Mouse (Mus musculus) large intestine, adult 2 months (tissue): ENCODE data around the gene Ftl1. TPM values are rescaled to one million over a fixed set of nuclear protein-coding genes. Genes with fewer than 3 reads are reported as not detected.
"Not testable (repeated sequence)": the region's sequence is repeated elsewhere in the genome, so short reads cannot be mapped to it uniquely, and the experiment has no call there.

Experiments
- DNase-seq: peaks from one replicate; pipeline ENCODE4 v3.0.0-alpha.2; 2012; ENCODE audit warnings: low read depth, low spot score
- WGBS: fragments of 180-500 bp; shearing (Covaris S2); methylation state at CpG from one replicate; pipeline ENCODE4 v1.1.7; 2018; 5-methylcytosine and 5-hydroxymethylcytosine counted together
- polyA plus RNA-seq: library from polyadenylated mRNA; depleted of rRNA; stranded (reverse); fragments of >200 nt; gene quantifications from 2 replicates; pipeline ENCODE4 v1.2.3, GENCODE M21; 2012; rRNA removed

Gene Ftl1
- polyA plus RNA-seq = 1,842 and 2,045 TPM in 2 replicates

DNA sequence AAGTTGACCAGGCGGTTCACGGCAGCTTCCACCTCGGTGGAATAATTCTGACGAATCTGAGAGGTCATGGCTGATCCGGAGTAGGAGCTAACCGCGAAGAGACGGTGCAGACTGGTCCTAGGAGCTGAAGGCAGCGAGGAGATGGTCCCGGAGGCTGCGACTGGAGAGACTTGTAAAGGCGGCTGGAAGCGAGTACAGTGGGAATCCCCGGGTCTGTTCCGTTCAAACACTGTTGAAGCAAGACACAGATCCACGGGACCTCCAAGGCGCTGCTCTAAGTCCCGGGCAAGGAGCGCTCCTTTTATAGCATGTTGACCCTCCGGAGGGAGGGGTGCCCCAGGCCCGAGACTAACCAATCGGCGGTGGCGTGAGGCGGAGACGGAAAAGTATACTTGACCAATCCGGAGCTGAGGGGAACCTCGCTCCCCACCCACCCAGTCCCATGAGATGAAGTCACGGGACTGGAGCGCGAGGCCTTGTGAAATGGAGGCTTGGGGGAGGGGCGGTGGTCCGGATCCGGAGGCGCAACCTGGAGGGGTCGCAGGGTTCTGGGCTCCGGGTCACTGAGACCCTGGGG, at the start of gene Ftl1:
Ftl1 (minus strand) TSS at position 321 of the 577 bp plus-strand sequence.
- under 1% methylated on average over 36 of the region's 37 CpGs for WGBS
- DNase-seq = not testable (repeated sequence)

DNA sequence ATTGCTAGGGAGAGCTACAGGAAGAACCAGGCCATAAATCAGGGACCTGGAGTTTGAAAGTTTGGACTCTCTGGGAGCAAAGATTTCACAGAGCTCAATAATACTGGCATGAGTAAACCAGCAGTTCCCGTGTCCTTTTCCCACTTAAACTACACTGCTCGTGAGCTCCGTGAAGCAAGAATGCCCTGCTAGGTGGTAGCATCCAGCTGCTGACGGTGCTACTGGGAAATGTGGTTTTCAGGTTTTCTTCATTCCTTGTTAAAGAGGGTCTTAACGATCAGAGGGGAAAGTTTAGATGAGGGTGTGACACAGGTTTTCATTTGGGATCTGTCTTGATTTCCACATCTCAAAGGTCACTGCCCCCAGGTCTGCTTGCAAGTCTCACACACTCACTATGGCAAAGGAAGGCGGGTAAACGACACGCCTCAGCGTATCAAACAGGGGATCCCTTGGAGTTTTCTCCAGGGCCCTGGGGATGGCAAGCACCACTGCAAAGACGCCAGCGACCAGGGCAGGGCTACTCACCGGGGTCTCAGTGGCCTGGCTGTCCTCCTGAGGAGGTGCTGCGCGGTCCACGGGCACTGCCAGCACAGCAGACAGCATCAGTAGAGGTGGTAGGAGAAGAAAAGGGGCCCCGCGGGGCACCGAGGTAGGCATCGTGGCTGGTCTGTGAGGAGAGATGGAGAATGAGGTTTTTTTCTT, 49.6 kb upstream of the Ftl1 start:
- 7% methylated on average over 19 of the region's 19 CpGs for WGBS
- no peak for DNase-seq

DNA sequence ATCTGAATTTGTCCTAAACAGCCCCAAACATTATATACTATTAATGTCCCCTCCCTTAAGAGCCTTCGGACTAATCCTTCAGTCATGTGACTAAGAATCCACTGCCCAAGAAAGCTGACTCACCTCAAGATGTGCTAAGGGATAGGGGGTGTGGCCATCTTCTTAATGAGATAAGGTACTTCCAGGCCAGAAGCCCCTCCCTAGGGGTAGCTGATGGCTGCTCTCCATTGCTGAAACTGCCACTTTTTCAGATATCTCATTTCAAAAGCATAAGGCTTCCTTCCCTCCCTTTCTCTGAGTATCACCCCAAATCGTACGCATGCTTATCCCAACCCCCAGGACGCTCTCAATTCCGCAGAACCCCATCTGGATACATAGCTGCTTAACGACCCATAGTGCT, 48.9 kb upstream of the Ftl1 start:
- WGBS = 42% methylated on average over 6 of the region's 6 CpGs
- no peak for DNase-seq

DNA sequence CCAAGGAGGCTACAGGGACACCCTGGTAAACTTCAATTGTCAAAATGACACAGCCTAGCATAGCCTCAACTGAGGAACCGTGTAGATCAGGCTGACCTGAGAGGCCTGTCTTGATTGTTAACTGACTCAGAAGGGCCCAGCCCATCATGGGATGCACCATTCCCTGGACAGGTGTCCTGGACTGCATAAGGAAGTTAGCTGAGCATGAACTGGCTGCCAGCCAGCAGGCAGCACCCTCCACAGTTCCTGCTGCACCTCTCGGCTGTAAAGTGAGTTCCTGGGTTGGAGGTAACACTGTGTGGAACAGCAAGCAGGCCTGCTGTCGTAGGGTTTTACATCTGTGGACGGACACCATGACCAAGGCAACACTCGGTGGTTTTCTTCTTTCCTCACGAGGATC, 47.9 kb upstream of the Ftl1 start:
- peak; percentile 88 for DNase-seq
- 22% methylated on average over 6 of the region's 6 CpGs for WGBS

DNA sequence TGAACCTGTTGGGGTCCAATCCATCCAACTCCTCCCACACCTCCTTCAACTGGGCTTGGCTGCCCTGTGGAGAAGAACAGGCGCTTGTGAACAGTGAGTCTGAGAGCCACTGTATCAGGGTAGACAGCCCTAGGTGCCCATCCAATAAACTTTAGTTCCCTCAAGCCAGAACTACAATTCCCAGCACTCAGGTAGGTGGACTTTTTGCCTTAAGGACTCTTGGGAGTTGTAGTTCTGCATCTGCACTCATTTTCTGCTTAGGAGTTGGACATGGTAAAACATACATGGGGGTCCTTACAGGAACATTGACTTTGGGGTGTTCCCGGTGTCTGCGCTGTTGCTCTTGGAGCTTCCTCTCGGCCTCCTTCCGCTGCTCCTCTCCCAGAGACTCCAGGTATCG, 38.7 kb upstream of the Ftl1 start:
- WGBS = 95% methylated on average over 6 of the region's 6 CpGs
- DNase-seq = no peak

DNA sequence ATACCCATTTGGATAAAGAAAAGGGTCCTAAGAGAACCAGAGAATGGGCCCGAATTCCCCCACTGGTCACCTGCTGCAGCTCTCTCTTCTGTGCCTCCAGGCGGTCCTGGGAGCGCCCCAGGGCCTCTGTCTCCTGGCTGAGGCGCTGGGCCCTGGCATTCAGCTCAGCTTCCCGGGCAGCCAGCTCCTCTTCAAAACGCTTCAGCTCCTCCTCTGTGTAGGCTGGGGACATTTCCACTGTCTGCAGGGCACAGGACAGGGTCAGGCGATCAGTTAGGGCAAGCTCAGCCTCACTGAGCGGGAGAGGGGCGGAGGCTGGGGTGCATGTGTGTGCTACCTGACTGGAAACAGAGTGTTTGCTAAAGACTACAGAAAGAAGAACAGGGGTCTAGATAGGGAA, 34.9 kb upstream of the Ftl1 start:
- no peak for DNase-seq
- 91% methylated on average over 9 of the region's 9 CpGs for WGBS

DNA sequence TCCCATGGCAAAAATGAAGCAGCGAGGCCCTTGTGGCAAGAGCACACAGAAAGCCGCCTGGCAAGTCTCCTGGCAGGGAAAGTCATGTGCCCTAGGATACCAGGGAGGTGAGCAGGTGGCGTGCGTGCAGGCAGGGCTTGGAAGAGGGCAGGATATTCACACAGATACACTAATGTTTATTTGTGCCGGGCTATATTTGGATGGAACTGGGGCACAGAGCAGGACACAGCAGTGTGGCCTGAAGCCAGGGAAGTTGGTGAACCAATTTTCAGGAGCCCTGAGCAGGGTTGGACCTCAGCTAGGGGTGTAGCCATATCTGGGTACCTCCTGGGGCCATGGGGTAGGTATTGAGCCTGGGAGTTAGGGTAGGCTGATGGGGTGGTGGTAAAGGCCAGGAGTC, 33.3 kb upstream of the Ftl1 start:
- DNase-seq = no peak
- WGBS = 65% methylated on average over 5 of the region's 5 CpGs

DNA sequence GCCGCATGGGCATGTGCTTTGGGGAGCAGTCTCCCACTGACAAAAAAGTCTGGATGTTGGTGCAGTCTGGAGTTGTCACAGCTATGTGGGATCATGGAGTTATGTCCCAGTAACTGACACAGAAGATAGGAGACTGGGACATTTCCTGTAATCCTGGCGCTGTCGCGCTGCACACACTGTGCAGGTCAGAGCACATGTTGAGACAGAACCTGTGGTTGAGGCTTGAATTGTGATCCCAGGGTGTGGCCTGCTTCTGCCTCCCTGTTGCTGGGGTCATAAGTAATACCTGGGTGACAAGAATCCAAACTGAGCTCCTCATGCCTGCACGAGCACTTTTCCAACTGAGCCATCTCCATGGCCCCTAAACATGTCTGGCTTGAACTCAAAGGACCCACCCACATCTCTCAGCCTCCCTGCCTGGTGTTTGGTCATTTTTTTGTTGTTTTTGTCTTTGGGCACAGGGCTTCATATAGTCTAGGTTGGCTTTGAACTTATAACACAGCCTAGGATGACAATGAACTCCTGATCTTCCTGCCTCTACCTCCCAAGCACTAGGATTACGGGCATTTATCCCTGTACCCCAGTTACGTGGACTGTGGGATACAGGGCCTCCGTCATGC, 32.7 kb upstream of the Ftl1 start:
- DNase-seq = no peak
- WGBS = 93% methylated on average over 8 of the region's 8 CpGs

DNA sequence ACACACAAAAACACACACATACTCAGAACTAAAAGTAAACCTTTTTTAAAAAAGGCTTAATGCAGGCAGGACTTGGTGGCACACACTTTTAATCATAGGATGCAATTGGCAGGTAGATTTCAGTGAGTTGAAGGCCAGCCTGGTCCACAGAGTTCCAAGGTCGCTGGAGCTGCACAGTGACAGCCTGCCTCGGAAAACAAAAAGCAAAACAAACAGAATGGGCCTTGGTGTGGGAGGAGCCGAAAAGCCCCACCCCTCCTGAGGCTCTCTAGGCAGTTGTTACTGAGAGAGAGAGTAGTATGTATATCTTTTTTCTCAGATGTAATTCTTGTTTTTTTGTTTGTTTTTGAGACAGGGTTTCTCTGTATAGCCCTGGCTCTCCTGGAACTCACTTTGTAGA, 31.6 kb upstream of the Ftl1 start:
- WGBS = 7% methylated on average over 3 of the region's 3 CpGs
- DNase-seq = no peak

DNA sequence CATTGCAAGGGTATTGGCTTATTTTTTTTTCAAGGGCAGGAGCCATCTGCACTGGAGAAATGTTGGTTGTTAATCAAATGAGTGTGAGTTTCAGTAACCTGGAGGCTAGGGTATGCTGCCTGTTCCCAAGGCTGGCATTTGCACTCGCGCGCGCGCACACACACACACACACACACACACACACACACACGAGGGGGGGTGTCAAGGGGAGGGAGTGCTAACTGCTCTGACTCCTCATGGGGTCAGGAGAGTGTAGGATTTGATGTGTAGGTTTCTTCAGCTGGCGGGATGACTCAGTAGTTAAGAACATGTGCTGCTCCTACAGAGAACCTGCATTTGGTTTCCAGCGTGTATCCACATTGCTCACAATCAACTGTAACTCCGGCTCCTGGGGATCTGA, 31.1 kb upstream of the Ftl1 start:
- WGBS = 35% methylated on average over 9 of the region's 9 CpGs
- no peak for DNase-seq

DNA sequence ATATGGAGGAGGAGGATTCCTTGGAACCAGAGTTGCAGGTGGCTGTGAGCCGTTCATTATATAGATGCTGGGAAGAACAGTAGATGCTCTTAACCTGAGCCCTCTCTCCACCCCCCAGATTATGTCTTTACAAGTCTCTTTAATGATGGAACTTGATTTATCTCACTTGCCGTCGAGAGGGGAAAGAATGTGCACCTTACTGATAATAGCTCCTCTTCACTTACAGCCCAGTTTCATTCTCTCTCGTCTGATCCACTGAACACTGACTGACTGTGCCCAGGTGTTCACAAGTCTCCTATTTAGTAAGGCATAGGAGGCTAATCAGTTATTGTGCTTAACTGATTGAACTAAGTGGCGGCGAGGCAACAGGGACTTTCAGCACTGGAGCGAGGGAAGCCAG, 29.9 kb upstream of the Ftl1 start:
- 90% methylated on average over 7 of the region's 7 CpGs for WGBS

DNA sequence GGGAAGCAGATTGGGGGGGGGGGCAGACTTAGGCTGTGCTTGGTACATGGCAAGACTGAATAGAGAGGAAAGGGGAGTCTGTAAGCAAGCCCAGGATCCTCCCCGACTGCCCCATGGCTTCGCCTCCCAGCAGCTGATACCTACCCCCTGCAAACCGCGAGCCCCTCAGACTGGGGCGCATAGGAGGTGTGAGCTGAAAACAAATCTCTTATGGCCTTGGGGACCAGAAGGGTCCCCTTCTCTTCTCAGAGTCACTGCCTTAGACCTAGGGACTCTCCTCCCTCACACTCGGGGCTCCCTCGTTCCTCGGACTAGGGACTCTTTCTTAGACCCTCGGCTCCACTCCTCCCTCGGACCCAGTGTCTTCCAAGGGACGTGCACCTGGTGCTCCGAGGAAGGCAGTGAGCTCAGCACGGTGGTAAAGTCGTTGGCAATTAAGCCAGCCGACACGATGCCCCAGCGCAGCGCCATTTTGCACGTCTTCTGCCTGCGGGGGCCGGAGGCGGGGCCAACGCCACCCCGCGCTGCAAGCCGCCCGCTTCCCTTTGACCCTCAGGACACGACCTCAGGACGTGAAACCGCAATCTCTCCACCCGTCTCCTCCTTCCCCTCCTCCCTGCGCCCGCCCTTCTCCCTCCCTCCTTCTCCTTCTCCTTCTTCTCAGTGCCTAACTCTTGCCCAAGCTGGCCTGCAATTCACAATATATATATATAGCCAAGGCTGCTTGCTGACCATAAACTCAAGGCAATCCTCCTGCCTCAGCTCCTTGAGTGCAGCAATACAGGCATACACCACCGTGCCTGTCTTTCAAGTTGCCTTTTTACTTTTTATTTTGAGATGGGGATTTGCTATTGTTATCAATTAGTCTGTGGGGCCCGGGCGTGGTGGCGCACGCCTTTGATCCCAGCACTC, 28.9 kb upstream of the Ftl1 start, which contains the start of gene Dhdh:
Dhdh (minus strand) TSS at position 513 of the 912 bp plus-strand sequence.
- no peak for DNase-seq

More for the DNA sequence above, 29.9 kb upstream of the Ftl1 start:
- DNase-seq = no peak

DNA sequence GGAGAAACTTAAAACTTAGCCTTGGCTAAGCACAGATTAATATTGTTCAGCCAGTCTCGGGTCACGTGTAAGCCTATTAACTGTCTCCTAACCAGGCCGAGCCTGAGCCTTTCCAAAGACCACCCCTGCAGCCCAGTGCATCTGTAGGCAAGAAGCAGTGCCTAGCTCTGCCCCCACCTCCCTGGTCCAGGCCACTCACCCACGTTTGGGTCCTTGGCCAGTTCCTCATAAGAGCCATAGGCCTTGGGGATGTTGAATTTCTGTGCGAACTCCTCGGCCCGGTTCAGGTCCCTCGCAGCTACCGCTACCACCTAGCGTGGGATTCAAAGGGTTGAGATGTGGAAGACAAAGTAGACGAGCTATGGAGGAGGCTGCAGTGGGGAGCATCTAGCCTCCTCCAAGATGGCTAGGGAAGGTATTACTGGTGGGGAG, 28.2 kb upstream of the Ftl1 start:
- WGBS = 79% methylated on average over 11 of the region's 11 CpGs
- no peak for DNase-seq

More for the DNA sequence above, 28.9 kb upstream of the Ftl1 start, which contains the start of gene Dhdh:
- 19% methylated on average over 38 of the region's 38 CpGs for WGBS

DNA sequence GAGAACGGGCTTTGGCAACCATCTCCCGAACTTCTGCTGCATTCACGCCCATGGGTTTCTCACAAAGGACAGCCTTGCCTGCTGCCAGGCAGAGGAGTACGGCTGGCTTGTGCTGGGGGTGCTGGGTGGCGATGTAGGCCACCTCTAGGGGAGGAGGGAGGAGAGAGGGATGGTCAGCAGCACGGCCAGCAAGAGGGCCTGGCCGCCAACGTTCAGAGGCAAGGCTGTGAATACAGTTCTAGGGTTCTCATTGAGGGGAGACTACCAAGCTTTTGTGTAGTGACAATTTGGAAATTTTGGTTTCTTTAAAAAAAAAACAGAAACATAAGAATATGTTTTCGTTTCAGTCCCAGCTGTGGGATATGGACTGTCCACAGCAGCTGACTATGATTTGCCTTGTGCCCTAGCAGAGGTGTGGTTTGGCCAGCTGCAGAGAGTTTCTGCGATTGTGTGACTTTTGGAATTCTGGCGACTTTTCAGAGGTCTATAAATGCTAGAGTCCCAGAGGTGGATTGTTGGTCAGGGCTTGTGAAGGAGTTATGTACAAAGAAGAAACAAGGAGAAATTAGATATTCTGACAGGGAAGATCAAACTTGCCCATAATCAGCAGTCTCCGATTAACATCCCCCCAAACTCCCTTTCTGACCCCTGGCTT, 27.2 kb upstream of the Ftl1 start, which contains the start of gene Gm45808:
Gm45808 (minus strand) TSS at position 51 of the 655 bp plus-strand sequence.
- no peak for DNase-seq
- WGBS = 75% methylated on average over 12 of the region's 12 CpGs

DNA sequence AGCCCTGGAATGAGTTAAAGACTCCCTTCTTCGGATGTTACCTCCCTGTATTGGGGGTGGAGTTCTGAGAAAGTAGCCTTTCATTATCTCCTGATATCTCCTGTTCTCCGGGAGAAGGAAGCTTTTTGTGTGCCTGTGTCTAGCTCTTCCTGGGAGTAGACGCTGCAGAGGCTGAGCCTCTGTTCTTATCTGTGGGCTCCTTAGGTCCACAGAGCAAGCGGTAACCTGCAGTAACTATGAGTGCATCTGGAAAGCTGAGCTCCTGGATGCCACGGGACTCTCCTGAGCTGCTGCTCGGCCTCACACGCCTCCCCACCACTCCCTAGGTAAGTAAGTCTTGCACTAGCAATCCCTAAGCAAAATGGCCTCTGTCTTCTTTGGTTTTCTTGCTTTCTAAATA, 26.5 kb upstream of the Ftl1 start:
- 71% methylated on average over 7 of the region's 7 CpGs for WGBS

DNA sequence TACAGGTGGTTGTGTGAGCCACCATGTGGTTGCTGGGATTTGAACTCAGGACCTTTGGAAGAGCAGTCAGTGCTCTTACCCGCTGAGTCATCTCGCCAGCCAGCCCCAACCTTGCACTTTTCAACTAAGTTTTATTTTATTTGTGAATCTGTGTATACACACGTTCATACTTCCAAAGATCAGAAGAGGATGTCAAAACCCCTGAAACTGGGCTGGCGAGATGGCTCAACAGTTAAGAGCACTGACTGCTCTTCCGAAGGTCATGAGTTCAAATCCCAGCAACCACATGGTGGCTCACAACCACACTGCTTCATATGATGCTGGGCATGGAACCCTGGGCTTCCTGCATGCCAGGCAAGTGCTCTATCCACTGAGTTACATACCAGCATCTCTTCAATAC, 25.3 kb upstream of the Ftl1 start:
- not testable (repeated sequence) for DNase-seq
- WGBS = 89% methylated on average over 5 of the region's 5 CpGs

More for the DNA sequence above, 26.5 kb upstream of the Ftl1 start:
- DNase-seq = no peak

DNA sequence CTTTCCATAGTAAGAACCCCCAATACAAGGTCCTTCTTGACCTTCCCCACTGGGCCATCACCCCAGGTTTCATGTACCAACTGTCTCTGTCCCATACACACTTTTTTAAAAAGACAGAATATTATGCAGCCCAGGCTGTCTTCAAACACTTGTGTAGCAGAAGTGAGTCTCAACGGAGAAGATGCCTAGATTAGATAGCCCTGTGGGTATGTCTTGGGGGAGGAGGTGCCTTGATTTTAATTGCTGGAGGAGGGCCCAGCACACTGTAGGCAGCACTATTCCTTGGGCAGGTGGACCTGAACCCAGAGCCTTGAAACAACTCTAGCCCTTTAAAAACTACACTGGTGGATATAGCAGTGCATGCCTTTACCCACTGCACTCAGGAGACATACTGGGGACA, 22.5 kb upstream of the Ftl1 start:
- no peak for DNase-seq
- 90% methylated on average over 1 of the region's 1 CpGs for WGBS

DNA sequence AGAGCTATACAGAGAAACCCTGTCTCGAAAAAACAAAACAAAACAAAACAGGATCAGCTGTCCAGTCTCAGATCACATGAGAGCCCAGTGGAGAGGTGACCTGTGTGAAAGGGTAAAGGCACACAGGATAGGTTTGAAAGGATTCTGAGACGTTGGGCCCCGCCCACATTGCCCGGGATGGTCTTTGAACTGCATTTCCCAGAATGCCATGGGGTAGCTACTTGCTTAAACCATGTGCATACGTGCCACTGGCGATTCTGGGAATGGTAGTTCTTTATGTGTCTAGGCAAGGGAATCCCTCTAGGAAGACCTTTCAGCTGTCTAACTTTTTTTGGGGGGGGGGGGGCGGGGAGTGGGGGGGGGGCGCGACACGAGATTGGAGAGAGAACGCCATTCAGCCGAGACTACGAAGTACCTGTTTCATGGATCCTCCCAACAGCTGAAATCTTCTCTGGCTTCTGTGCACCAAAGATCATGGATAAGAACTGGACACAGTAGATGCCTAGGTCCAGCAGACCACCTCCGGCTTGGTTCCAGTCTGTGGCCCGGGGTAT, 21.8 kb upstream of the Ftl1 start, which contains the start of gene Tulp2:
Tulp2 (plus strand) TSS at position 504 of the 554 bp plus-strand sequence.
- no peak for DNase-seq
- WGBS = 54% methylated on average over 15 of the region's 15 CpGs

DNA sequence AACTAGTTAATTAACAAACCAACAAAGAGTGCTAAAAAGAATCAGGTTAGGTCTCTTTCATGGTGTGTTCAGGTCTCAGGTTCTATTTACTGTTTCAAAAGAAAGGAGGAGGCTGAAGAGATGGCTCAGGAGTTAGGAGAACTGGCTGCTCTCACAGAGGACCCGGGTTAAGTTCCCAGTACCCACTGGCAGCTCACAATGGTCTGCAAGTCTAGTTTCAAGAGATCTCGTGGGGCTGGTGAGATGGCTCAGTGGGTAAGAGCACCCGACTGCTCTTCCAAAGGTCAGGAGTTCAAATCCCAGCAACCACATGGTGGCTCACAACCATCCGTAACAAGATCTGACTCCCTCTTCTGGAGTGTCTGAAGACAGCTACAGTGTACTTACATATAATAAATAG, 20.6 kb upstream of the Ftl1 start:
- WGBS = 74% methylated on average over 4 of the region's 4 CpGs
- not testable (repeated sequence) for DNase-seq
